Mouse (Mus musculus): Measurements from ENCODE around the gene Atxn1. TPM values are rescaled to one million over a fixed set of nuclear protein-coding genes. Genes with fewer than 3 reads are reported as not detected.

Atxn1 gene
- polyA plus RNA-seq, 1 experiment: 23.0 TPM

- Histone ChIP-seq H3K27ac (ENCODE audit: insufficient read depth, low read depth, low read length) (no peak overlapping the region), H3K4me1 (ENCODE audit: control insufficient read depth, insufficient read depth, low read length) (peaks cover 22% of the 10 kb centered on the region), H3K4me3 (ENCODE audit: insufficient read depth, low read length) (no peak overlapping the region)
- TF ChIP-seq POLR2A (IDR thresholded peaks at IDR 0.05; ENCODE audit: borderline replicate concordance, low read depth, low read length) (no peak), CTCF (IDR thresholded peaks at IDR 0.05; ENCODE audit: low read depth, low read length) (no peak)
Observed at GRCm38 (mm10) chr13:45692440-45692839, 272.4 kb downstream of the Atxn1 start.

GRCm38 (mm10) chr13:45690426-45690825 is 274.4 kb downstream of the Atxn1 start:
- Histone ChIP-seq H3K27ac (ENCODE audit: insufficient read depth, low read depth, low read length) (no peak overlapping the region), H3K4me1 (ENCODE audit: control insufficient read depth, insufficient read depth, low read length) (peaks cover 31% of the 10 kb centered on the region), H3K4me3 (ENCODE audit: insufficient read depth, low read length) (no peak overlapping the region)
- no peak for TF ChIP-seq CTCF (IDR thresholded peaks at IDR 0.05; ENCODE audit: low read depth, low read length)
- TF ChIP-seq POLR2A (IDR thresholded peaks at IDR 0.05; ENCODE audit: borderline replicate concordance, low read depth, low read length): no peak

GRCm38 (mm10) chr13:45688864-45689263 is 275.9 kb downstream of the Atxn1 start:
- Histone ChIP-seq H3K4me1 (ENCODE audit: control insufficient read depth, insufficient read depth, low read length) (peaks cover 29% of the 10 kb centered on the region), H3K27ac (ENCODE audit: insufficient read depth, low read depth, low read length) (no peak overlapping the region)
- TF ChIP-seq CTCF (IDR thresholded peaks at IDR 0.05; ENCODE audit: low read depth, low read length) (no peak), POLR2A (IDR thresholded peaks at IDR 0.05; ENCODE audit: borderline replicate concordance, low read depth, low read length) (no peak)

GRCm38 (mm10) chr13:45687581-45687980 is 277.2 kb downstream of the Atxn1 start:
- no peak overlapping the region for H3K27ac ChIP-seq (ENCODE audit: insufficient read depth, low read depth, low read length)
- TF ChIP-seq POLR2A (IDR thresholded peaks at IDR 0.05; ENCODE audit: borderline replicate concordance, low read depth, low read length) (no peak), CTCF (IDR thresholded peaks at IDR 0.05; ENCODE audit: low read depth, low read length) (no peak)
- H3K4me3 ChIP-seq (ENCODE audit: insufficient read depth, low read length): no peak overlapping the region
- H3K4me1 ChIP-seq (ENCODE audit: control insufficient read depth, insufficient read depth, low read length): peaks cover 18% of the 10 kb centered on the region

More at GRCm38 (mm10) chr13:45688864-45689263, 275.9 kb downstream of the Atxn1 start:
- H3K4me3 ChIP-seq (ENCODE audit: insufficient read depth, low read length): no peak overlapping the region

GRCm38 (mm10) chr13:45686309-45686582 is 278.6 kb downstream of the Atxn1 start:
- no peak for TF ChIP-seq POLR2A (IDR thresholded peaks at IDR 0.05; ENCODE audit: borderline replicate concordance, low read depth, low read length)
- TF ChIP-seq CTCF (IDR thresholded peaks at IDR 0.05; ENCODE audit: low read depth, low read length): no peak
- Histone ChIP-seq H3K4me3 (ENCODE audit: insufficient read depth, low read length) (no peak overlapping the region), H3K4me1 (ENCODE audit: control insufficient read depth, insufficient read depth, low read length) (peaks cover 15% of the 10 kb centered on the region), H3K27ac (ENCODE audit: insufficient read depth, low read depth, low read length) (no peak overlapping the region)

GRCm38 (mm10) chr13:45685575-45686308 is 279.1 kb downstream of the Atxn1 start:
- no peak for TF ChIP-seq POLR2A (IDR thresholded peaks at IDR 0.05; ENCODE audit: borderline replicate concordance, low read depth, low read length)
- no peak for TF ChIP-seq CTCF (IDR thresholded peaks at IDR 0.05; ENCODE audit: low read depth, low read length)
- peaks cover 15% of the 10 kb centered on the region for H3K4me1 ChIP-seq (ENCODE audit: control insufficient read depth, insufficient read depth, low read length)
- no peak overlapping the region for H3K27ac ChIP-seq (ENCODE audit: insufficient read depth, low read depth, low read length)
- no peak overlapping the region for H3K4me3 ChIP-seq (ENCODE audit: insufficient read depth, low read length)

- H3K4me1 ChIP-seq (ENCODE audit: control insufficient read depth, insufficient read depth, low read length): peaks cover 11% of the 10 kb centered on the region
Observed at GRCm38 (mm10) chr13:45684891-45685311, 279.9 kb downstream of the Atxn1 start.

GRCm38 (mm10) chr13:45683991-45684390 is 280.8 kb downstream of the Atxn1 start:
- TF ChIP-seq POLR2A (IDR thresholded peaks at IDR 0.05; ENCODE audit: borderline replicate concordance, low read depth, low read length) (no peak), CTCF (IDR thresholded peaks at IDR 0.05; ENCODE audit: low read depth, low read length) (no peak)
- Histone ChIP-seq H3K4me3 (ENCODE audit: insufficient read depth, low read length) (no peak overlapping the region), H3K27ac (ENCODE audit: insufficient read depth, low read depth, low read length) (no peak overlapping the region), H3K4me1 (ENCODE audit: control insufficient read depth, insufficient read depth, low read length) (peaks cover 11% of the 10 kb centered on the region)

More at GRCm38 (mm10) chr13:45684891-45685311, 279.9 kb downstream of the Atxn1 start:
- Histone ChIP-seq H3K27ac (ENCODE audit: insufficient read depth, low read depth, low read length) (no peak overlapping the region), H3K4me3 (ENCODE audit: insufficient read depth, low read length) (no peak overlapping the region)
- no peak for TF ChIP-seq POLR2A (IDR thresholded peaks at IDR 0.05; ENCODE audit: borderline replicate concordance, low read depth, low read length)
- TF ChIP-seq CTCF (IDR thresholded peaks at IDR 0.05; ENCODE audit: low read depth, low read length): no peak

GRCm38 (mm10) chr13:45681196-45681595 is 283.6 kb downstream of the Atxn1 start:
- TF ChIP-seq POLR2A (IDR thresholded peaks at IDR 0.05; ENCODE audit: borderline replicate concordance, low read depth, low read length) (no peak), CTCF (IDR thresholded peaks at IDR 0.05; ENCODE audit: low read depth, low read length) (no peak)
- Histone ChIP-seq H3K4me1 (ENCODE audit: control insufficient read depth, insufficient read depth, low read length) (peaks cover 7% of the 10 kb centered on the region), H3K27ac (ENCODE audit: insufficient read depth, low read depth, low read length) (no peak overlapping the region), H3K4me3 (ENCODE audit: insufficient read depth, low read length) (no peak overlapping the region)

GRCm38 (mm10) chr13:45680651-45681050 is 284.2 kb downstream of the Atxn1 start:
- peaks cover 3% of the 10 kb centered on the region for H3K4me1 ChIP-seq (ENCODE audit: control insufficient read depth, insufficient read depth, low read length)
- TF ChIP-seq POLR2A (IDR thresholded peaks at IDR 0.05; ENCODE audit: borderline replicate concordance, low read depth, low read length) (no peak), CTCF (IDR thresholded peaks at IDR 0.05; ENCODE audit: low read depth, low read length) (no peak)
- H3K27ac ChIP-seq (ENCODE audit: insufficient read depth, low read depth, low read length): no peak overlapping the region
- no peak overlapping the region for H3K4me3 ChIP-seq (ENCODE audit: insufficient read depth, low read length)
